Mouse (Mus musculus): ENCODE results near the gene Rnf41.
A peak's percentile ranks its signal among the peaks of the same experiment; 100 is the strongest.

Gene Rnf41

GRCm38 (mm10) chr10:128389570-128389969, 21.9 kb upstream of the Rnf41 start:
- no peak for DNase-seq

DNA sequence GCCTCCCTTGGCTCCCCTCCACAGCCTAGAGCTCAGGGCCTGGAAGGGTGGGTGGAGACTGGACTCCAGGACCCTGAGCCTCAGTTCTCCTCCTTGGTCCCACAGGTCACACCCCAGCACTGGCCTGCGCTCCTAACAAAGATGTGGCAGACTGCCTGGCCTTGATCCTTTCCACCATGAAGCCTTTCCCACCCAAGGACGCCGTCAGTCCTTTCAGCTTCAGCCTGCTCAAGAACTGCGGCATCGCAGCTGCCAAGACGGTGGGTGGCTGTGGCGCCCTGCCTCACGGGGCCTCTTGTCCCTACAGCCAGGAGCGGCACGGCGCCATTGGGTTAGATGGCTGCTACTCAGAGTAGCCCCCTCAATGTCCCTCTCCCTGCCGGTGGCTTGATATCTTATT, 21.1 kb upstream of the Rnf41 start:
- DNase-seq, result no peak

GRCm38 (mm10) chr10:128391850-128392249, 19.6 kb upstream of the Rnf41 start:
- no peak for DNase-seq

- DNase-seq, result no peak
These were observed 15.3 kb upstream of the Rnf41 start for GRCm38 (mm10) chr10:128396017-128396673.

DNA sequence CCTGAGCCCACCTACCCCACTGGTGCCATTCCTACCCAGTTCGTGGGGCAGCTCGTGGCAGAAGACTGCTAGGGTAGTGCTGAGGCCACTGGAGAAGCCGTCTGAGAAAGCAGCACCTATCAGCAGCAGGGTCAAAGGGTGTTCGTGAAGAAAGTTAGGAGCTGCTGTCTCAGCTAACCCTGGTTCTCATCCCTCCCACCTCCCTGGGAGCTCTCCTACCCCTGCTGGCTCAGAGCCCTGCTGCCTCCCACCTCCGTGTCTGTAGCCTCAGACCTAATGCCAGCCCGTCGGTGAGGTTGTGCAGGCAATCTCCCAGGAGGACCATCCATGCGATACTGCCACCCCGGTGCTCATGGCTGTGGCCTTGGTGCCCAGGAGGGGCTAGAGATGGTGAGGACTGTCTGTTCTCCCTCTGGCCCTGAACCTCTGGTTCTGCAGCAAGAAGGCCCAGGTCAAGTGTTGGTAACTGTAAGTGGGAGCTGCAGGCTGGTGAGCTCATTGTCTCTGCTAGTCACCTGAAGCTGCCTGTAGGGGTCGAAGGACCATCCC, 14.7 kb upstream of the Rnf41 start:
- DNase-seq, result no peak

- peak; percentile 70 for DNase-seq
These were observed 14.0 kb upstream of the Rnf41 start for GRCm38 (mm10) chr10:128397466-128397865.

DNA sequence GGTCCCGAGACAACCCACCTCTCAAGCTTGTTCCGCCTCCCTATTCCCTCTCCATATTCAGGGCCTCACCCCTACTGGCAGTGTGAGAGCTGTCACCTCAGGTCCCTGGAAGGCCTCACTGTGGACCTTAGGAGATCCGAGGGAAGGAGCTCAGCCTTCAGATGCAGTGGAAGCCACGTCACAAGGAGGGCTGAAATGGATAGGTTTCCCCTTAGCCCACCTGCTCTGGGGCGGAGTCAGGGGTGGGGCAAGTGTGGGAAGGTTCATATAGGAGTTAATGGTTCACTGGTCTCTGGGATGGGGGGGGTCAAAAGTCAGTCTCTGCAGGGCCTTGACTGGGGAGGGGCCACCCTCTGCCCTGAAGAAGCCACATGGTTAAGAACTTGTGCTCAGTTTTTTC, 11.1 kb upstream of the Rnf41 start:
- DNase-seq, result no peak

DNA sequence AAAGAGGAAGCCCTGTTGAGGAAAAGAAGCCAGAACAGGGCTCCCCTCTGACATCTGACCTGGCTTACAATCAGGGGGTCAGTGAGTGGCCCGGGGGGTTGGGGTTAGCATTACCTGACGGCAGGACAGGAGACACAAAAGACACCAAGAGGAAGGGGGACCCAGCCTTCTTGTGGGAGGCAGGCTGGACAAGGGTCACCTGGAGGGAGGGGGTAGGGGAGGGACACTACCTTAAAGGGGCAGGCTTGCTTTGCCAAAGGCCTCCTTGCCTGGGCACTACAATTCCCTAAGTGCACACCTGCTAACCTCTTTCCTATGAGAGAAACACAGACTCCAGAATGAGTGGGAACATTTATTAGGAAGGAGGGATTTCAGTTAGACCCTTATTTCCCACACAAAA, 10.4 kb upstream of the Rnf41 start, which contains the start of gene Slc39a5:
TSS of gene Slc39a5 (minus strand) at position 174 of the 400 bp plus-strand sequence.
- no peak for DNase-seq

DNA sequence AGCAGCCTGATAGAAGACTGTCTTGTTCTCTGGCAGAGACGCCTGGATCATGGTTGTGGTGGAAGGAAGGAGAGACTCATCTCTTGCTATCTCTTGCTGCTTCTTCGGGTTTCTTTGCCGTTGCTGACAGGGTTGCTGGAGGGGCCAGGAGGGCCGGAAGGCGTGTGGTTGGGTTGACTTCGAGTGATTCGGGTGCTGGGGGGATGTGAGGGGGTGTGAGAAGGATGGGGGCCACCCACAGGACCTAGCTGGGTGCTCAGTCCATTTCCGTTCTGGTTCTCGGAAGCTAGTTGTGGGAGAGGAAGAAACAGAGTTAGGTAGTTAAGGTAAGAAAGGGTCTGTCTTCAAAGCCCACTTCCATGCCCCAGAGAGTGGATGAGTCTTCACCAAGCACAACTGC, 9.8 kb upstream of the Rnf41 start:
- no peak for DNase-seq

- DNase-seq, result peak; percentile 84
These were observed 7.5 kb upstream of the Rnf41 start for GRCm38 (mm10) chr10:128403931-128404330.

DNA sequence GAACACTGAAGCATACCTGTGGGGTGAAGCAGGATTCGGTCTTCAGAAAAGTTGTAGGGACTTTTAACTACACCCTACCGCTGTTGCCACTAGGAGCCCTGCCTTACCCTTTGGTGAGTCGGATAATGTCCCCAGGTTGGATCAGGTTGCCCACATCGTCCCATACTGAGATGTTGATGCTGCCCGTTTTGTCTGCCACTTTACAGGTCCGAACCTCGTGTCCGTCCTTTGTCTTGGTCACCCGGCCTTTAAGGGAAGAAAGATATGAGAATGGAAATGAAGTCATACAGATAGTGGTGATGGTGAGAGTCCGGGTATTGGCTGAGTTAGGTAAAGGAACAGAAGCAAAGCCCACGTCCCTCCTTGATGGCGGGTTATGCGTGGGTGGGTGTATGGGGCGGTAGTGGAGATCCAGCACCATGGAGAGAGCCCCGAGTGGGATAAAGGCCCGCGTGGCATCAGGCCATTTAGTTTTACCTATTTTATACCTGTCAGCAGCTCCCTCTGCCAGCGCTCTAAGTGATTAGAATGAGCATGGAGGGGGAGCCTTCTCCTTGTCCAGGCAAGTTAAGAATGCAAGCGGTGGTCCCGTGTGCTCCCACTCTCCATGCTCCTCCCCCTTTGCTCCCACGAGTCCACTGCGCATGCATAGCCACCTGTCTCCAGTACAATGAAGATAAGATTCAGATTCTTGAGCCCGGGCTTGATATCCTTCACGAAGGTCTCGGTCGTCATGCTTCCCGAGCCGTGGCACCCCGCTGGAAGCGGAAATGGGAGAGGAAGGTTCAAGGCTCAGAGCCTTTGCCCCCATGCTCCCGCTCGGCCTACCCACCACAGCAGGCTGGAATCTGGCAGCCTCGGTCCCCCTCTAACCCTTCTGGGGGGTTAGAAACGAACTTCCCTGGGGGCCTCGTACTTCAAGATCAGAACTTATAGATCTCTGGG, 2.6 kb upstream of the Rnf41 start:
- DNase-seq, result no peak

- DNase-seq, result peak; percentile 99
These were observed 1.5 kb upstream of the Rnf41 start for GRCm38 (mm10) chr10:128409692-128410559.

GRCm38 (mm10) chr10:128410560-128410845, 954 bp upstream of the Rnf41 start:
- peak; percentile 44 for DNase-seq

DNA sequence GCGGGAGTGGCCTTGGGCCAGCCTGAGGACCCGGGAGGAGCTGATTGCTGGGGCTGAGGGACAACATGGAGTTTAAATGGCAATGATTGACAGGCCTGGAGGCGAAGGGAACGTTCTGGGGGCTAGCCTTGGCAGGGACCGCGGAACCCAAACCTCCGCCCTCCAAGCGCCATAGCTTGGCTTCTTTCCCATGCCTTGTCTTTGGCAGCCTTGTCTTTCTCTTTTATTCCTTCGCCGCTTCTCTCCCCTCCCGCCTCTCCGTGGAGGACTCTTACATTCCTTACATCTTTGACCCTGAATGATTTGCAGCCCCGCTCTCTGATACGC, 561 bp downstream of the Rnf41 start:
- peak; percentile 65 for DNase-seq

DNA sequence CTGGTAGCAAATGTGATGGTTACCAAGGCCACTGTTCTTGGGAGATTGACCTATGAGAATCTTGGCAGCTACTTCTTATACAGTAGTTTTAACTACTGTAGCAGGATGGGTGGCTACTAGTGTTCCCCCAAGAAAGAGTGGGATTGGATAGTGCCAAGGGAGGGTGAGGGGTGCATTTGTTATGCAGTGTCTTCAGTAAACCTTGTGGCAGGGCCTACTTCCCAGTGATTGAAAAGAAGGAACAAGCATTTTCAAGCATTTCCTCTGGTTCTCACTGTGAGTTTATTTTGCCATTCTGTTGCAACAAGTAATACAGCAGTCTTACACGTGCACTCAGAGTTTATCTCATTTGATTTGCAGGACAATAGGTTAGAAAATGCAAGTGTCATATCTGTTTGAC, 1.1 kb downstream of the Rnf41 start:
- no peak for DNase-seq

DNA sequence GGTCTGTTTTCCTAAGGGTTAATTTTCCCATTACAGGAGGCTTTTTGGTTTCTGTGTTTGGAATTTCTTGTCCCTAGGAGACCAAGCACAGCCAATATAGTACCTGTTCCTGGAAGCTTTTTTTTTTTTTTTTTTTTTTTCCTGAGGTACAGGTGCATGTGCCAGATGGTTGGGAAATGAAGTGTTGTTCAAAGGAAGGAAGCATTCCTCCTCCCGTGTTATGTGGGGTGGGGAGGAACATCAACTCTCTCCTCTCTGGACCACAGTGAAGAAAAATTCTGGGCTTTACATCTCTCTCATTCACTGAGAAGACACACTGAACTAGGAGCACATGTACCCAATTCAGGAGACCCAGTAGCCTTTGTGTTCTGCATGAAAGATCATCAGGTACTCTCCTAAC, 1.6 kb downstream of the Rnf41 start:
- DNase-seq, result no peak

GRCm38 (mm10) chr10:128414848-128415247, 3.4 kb downstream of the Rnf41 start:
- DNase-seq, result no peak

- DNase-seq, result no peak
These were observed 11.0 kb downstream of the Rnf41 start for GRCm38 (mm10) chr10:128422426-128422825.

GRCm38 (mm10) chr10:128424604-128425003, 13.1 kb downstream of the Rnf41 start:
- no peak for DNase-seq

- DNase-seq, result no peak
These were observed 13.8 kb downstream of the Rnf41 start for GRCm38 (mm10) chr10:128425260-128425659.

- no peak for DNase-seq
These were observed 17.6 kb downstream of the Rnf41 start for GRCm38 (mm10) chr10:128429052-128429451.

DNA sequence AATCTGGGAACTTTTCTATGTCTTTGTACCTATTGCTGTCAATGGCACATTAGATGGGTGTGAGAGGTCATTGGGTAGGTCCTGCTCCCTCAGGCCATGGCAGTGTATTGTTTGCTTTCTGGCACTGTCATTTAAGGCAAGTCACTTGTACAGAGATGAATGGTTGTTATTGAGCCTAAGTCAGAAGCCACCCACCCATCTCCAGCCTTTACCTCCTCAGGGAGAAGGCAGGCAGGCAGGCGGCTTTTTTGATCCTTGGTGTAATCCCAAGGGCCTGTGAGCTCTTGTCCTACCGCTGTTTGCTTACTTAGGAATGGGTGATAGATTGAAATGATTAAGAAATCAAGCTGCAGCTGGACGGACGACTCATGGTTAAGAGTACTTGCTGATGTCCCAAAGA, 18.0 kb downstream of the Rnf41 start:
- no peak for DNase-seq

GRCm38 (mm10) chr10:128433417-128433816, 22.0 kb downstream of the Rnf41 start:
- DNase-seq, result no peak

Measured in cerebellum, adult 9-10 months (tissue).